Mouse (Mus musculus): Measurements from ENCODE around the gene Arpp19. TPM values are rescaled to one million over a fixed set of nuclear protein-coding genes. Genes with fewer than 3 reads are reported as not detected.
A peak's percentile ranks its signal among the peaks of the same experiment; 100 is the strongest.

Arpp19 gene
- total RNA-seq (2021): 100 to 1,000 TPM; 169 to 182 TPM

GRCm38 (mm10) chr9:75037451-75038356 is at the start of gene Arpp19:
Gene Arpp19, plus strand, starts transcription at chr9:75037614.
- peak; percentile 77 for DNase-seq
- intact Hi-C loops (cut with DNase I): loop anchor here (2.0 kb wide), 2 partner anchors 67 to 85 kb away; partner anchors contain the start of gene Fam214a

DNA sequence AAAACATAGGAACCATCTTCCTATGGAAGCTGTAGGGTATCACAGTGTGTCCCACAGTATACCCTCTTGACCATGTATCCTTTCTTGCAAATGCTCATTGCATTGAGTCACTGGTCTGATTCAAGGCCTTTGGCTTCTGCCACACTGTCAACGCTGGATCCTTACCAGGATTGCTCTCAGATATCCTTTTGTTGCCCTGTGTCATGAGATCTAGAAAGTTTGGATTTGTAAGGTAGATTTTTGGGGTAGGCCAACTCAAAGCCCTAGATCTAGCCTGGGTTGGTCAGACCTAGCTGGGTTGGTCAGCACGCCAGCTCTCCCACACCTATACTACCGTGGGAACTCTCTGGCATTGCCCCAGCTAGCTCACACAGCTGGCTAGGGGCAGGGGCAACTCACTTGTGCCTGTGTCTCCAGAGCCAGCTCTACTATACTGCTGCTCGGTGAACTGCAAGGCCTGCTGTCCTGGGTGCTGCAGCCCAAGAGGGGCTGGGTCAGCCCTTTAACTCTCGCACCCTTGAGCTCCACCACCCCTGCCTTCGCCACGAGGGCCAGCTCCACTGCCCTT is 48.4 kb upstream of the Arpp19 start:
- intact Hi-C loops (cut with DNase I): no loop called here
- no peak for DNase-seq

- intact Hi-C loops (cut with DNase I): no loop called here
- DNase-seq: no peak
Measured at GRCm38 (mm10) chr9:74989990-74990389, 47.4 kb upstream of the Arpp19 start.

DNA sequence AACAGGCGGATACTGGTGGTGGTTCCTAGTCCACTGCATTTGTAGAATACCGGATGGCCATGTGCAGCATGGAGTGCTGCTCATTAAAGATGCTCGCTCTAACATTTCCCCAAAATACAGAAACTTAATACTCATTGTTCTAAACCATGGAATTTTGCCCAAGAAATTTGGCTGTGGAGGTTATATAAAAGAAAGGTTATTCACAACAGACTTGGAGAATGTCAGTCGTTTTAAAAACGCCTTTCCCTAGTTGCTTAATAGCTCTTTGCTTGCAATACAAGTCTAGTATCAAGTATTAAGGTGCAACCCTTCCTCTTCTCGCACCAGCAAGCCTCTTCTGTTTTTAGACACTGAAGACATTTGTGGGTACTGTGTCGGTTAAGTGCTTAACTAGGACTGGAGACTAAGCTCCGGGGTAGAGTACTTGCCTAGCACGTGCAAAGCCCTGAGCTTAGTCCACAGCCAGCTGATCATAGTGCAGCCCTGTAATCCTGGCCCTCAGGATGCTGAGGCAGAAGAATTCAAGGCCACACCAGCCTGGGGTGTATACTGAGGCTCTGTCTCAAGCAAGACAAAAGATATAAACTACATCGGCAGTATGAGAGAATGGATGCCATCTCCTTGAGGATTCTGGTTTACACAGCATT is 42.7 kb upstream of the Arpp19 start:
- intact Hi-C loops (cut with DNase I): no loop called here

GRCm38 (mm10) chr9:74996349-74996748 is 41.1 kb upstream of the Arpp19 start:
- intact Hi-C loops (cut with DNase I): no loop called here
- no peak for DNase-seq

More for the DNA sequence above, 42.7 kb upstream of the Arpp19 start:
- DNase-seq: no peak

GRCm38 (mm10) chr9:74997976-74998375 is 39.4 kb upstream of the Arpp19 start:
- intact Hi-C loops (cut with DNase I): no loop called here
- DNase-seq: no peak

DNA sequence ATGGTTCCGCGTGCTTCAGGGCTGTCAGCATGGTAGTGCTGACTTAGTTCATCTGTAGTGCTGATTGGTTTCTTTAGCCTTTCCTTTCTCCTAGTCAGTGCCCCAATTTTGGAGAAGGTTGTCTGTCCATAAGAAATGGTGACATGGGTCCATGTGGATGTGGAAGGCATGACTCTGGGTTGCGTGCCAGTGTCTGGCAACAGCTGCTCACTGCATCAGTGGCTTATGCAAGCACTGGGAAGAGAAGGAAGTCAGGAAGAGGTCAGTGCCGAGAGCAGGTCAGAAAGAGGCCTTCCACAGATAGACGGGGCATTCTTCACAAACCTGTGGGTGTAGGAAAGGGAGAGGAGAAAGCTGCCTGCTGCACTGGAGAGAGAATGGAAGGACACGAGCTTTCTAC is 36.4 kb upstream of the Arpp19 start:
- DNase-seq: no peak
- intact Hi-C loops (cut with DNase I): loop anchor here (5.0 kb wide), 1 partner anchor 94 kb away; no protein-coding TSS in a partner anchor

DNA sequence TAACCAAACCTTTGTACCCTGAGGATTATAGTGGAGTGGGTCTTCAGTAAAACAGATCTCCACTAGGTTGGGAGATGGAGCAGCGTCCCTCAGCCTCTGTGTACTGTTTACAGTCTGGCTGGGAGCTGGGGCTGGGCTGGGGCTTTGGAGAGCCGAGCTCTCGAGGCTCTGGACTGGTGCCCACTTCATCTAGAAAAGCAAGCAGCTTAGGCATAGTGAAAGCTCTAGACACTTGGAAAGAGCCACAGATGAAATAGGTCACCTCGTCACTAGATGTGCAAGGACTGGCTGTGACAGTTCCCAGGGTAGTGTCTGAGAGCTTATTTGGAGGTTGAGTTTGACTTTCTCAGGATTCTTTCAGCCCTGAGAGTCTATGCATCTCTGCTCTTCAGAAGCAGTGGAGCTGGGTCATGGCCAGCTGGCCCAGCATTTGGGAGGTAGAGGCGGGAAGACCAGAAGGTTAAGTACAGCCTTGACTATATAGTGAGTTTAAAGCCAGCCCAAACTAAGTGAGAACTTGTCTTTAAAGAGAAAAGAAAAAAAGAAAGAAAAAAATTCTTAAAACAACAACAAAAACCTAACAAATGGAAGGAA is 35.7 kb upstream of the Arpp19 start:
- intact Hi-C loops (cut with DNase I): loop anchor here (5.0 kb wide), 1 partner anchor 94 kb away; no protein-coding TSS in a partner anchor
- DNase-seq: peak in 1 of 2 experiments; percentile 56

DNA sequence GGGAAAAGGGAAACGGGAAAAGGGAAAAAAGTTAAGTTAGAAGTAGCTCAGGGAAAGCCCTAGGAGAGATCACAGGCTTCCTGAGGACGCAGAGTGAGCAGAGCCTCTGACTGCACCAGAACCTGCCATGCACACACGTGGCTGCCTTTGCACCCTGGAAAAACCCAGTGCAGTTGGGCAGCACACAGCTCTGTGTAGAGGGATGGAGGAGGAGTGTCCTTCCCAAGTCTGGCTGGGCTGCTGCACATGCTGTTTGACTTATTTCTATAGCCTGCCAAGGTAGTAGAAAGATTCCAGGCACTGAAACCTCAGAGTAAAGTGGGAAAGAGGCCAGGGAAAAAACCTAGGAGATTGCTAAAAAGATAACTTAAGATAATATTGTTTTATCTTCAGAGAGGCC is 35.2 kb upstream of the Arpp19 start:
- no peak for DNase-seq
- intact Hi-C loops (cut with DNase I): loop anchor here (5.0 kb wide), 1 partner anchor 95 kb away; no protein-coding TSS in a partner anchor

GRCm38 (mm10) chr9:75004203-75004602 is 33.2 kb upstream of the Arpp19 start:
- intact Hi-C loops (cut with DNase I): loop anchor here (2.0 to 5.0 kb wide), 2 partner anchors 51 to 97 kb away; partner anchors contain the start of gene Fam214a
- DNase-seq: no peak

DNA sequence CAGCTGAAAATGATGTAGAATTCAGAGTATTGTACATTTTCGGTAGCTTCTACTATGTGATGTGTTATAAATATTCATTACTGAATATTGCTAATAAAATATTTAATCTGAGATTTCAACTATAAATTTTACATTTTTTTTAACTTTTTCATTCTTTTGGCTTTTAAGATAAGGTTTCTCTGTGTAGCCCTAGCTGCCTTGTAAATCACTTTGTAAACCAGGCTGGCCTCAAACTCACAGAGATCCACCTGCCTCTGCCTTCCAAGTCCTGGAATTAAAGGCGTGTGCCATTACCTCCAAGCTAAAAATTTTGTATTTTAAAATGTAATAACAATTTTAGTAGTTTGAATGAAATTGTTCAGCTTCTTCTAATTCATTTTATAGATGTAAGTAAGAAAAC is 20.8 kb upstream of the Arpp19 start:
- no peak for DNase-seq
- intact Hi-C loops (cut with DNase I): no loop called here

DNA sequence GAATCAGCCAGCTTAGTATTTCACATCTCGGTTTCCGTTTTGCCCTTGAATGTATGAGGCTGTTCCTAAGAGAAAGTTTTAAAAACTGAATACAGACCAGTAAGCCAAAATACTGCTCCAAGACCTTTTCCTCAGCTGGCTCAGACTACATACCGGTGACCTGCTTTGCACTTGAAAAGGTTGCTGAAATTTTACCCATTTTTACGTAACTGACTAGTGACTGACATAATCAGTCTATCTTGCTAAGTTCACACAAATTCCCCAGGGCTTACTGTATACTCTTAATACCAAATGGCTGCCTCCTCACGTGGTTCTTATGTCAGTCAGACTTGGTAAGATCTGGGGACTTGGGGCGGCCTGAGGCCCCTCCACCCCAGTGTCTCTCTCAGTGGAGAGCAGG is 18.2 kb upstream of the Arpp19 start:
- intact Hi-C loops (cut with DNase I): no loop called here
- DNase-seq: no peak

- intact Hi-C loops (cut with DNase I): no loop called here
Measured at GRCm38 (mm10) chr9:75019592-75019991, 17.8 kb upstream of the Arpp19 start.

GRCm38 (mm10) chr9:75020561-75020960 is 16.9 kb upstream of the Arpp19 start:
- intact Hi-C loops (cut with DNase I): no loop called here

More at GRCm38 (mm10) chr9:75019592-75019991, 17.8 kb upstream of the Arpp19 start:
- no peak for DNase-seq

DNA sequence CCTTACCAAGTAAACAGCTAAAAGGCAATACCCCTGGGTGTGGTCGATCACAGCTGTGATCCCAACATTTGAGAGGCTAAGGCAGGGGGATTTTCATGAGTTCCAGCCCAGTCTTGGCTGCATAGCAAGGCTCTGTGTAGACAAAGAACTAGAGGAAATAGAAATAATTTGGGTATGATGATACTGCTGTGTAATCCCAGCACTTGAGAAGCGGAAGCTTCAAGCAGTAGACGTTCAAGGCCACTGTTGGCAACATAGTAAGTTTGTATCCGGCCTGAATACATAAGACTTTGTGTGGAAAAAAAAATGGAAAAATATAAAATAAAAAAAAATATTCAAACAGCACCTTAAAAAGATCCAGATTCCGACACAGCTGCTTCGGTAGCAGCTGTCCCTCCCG is 14.9 kb upstream of the Arpp19 start:
- intact Hi-C loops (cut with DNase I): no loop called here
- no peak for DNase-seq

More at GRCm38 (mm10) chr9:75020561-75020960, 16.9 kb upstream of the Arpp19 start:
- DNase-seq: no peak

GRCm38 (mm10) chr9:75023150-75023894 is 14.1 kb upstream of the Arpp19 start:
- no peak for DNase-seq
- intact Hi-C loops (cut with DNase I): no loop called here

- intact Hi-C loops (cut with DNase I): no loop called here
- no peak for DNase-seq
Measured at GRCm38 (mm10) chr9:75024089-75024488, 13.3 kb upstream of the Arpp19 start.

GRCm38 (mm10) chr9:75025689-75026088 is 11.7 kb upstream of the Arpp19 start:
- intact Hi-C loops (cut with DNase I): no loop called here

GRCm38 (mm10) chr9:75032408-75032807 is 5.0 kb upstream of the Arpp19 start:
- intact Hi-C loops (cut with DNase I): loop anchor here (5.0 kb wide), 1 partner anchor 125 kb away; no protein-coding TSS in a partner anchor
- DNase-seq: no peak

More at GRCm38 (mm10) chr9:75025689-75026088, 11.7 kb upstream of the Arpp19 start:
- no peak for DNase-seq

DNA sequence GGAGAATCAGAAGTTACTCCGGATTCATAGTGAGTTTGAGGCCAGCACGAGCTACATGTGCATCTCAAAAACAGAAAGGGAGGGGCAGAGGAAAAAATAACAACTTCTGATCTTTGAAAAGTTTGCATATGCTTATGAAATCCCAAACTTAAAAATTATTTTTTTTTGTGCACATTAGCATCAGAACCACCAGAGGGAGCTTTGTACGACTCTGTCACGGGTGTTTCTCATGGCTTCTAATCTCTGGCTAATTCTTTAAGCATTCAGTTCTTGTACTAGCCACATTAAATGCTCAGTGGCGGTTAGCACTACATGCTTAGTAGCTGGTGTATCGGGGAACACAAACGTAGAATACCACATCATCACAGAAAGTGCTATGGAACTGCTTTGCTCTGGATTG is 4.3 kb upstream of the Arpp19 start:
- DNase-seq: no peak
- intact Hi-C loops (cut with DNase I): loop anchor here (5.0 kb wide), 1 partner anchor 126 kb away; no protein-coding TSS in a partner anchor
